Mouse (Mus musculus) left cerebral cortex, adult 8-10 months (tissue): ENCODE results near the gene Rph3al. TPM values are rescaled to one million over a fixed set of nuclear protein-coding genes. Genes with fewer than 3 reads are reported as not detected.

Experiments used
- DNase-seq, 2 experiments: peaks; one replicate each; pipeline ENCODE4 v3.0.0; 2022; ENCODE audit warnings: low spot score in 2 of 2
- total RNA-seq, 4 experiments: library from RNA; stranded (reverse); gene quantifications; 2 replicates each; pipeline ENCODE4 v1.2.4; 2022

Gene Rph3al
- total RNA-seq: 1 to 10 TPM; 2.5 to 3.7 (median 3.5) TPM

- no peak for DNase-seq
Observed at GRCm38 (mm10) chr11:75938379-75938906, at the start of gene Rph3al. Rph3al (minus strand) TSS chr11:75938429.

GRCm38 (mm10) chr11:75985948-75986347 lies 47.7 kb upstream of the Rph3al start:
- DNase-seq: no peak

- no peak for DNase-seq
Observed at GRCm38 (mm10) chr11:75984581-75984980, 46.4 kb upstream of the Rph3al start.

GRCm38 (mm10) chr11:75983194-75983593 lies 45.0 kb upstream of the Rph3al start:
- DNase-seq: no peak

GRCm38 (mm10) chr11:75980413-75980812 lies 42.2 kb upstream of the Rph3al start:
- DNase-seq: no peak

GRCm38 (mm10) chr11:75978051-75978450 lies 39.8 kb upstream of the Rph3al start:
- DNase-seq: no peak

- DNase-seq: no peak
Observed at GRCm38 (mm10) chr11:75976748-75977147, 38.5 kb upstream of the Rph3al start.

- no peak for DNase-seq
Observed at GRCm38 (mm10) chr11:75973988-75974387, 35.8 kb upstream of the Rph3al start.

- DNase-seq: no peak
Observed at GRCm38 (mm10) chr11:75972916-75973567, 34.8 kb upstream of the Rph3al start.

- no peak for DNase-seq
Observed at GRCm38 (mm10) chr11:75972188-75972587, 34.0 kb upstream of the Rph3al start.

GRCm38 (mm10) chr11:75970629-75971028 lies 32.4 kb upstream of the Rph3al start:
- no peak for DNase-seq

GRCm38 (mm10) chr11:75968761-75969160 lies 30.5 kb upstream of the Rph3al start:
- no peak for DNase-seq

GRCm38 (mm10) chr11:75966401-75967372 lies 28.5 kb upstream of the Rph3al start:
- peak; percentile 27 to 37 for DNase-seq

- DNase-seq: no peak
Observed at GRCm38 (mm10) chr11:75965674-75966400, 27.6 kb upstream of the Rph3al start.

- DNase-seq: no peak
Observed at GRCm38 (mm10) chr11:75964476-75964730, 26.2 kb upstream of the Rph3al start.

GRCm38 (mm10) chr11:75963730-75964475 lies 25.7 kb upstream of the Rph3al start:
- peak in 1 of 2 experiments; percentile 24 for DNase-seq

- DNase-seq: no peak
Observed at GRCm38 (mm10) chr11:75961782-75962181, 23.6 kb upstream of the Rph3al start.

GRCm38 (mm10) chr11:75957124-75957832 lies 19.0 kb upstream of the Rph3al start:
- DNase-seq: no peak

- DNase-seq: no peak
Observed at GRCm38 (mm10) chr11:75956651-75957050, 18.4 kb upstream of the Rph3al start.

- no peak for DNase-seq
Observed at GRCm38 (mm10) chr11:75954896-75955295, 16.7 kb upstream of the Rph3al start.
